Mouse (Mus musculus) gonadal fat pad, adult 2 months (tissue): Measurements from ENCODE around the gene Gm42517. TPM values are rescaled to one million over a fixed set of nuclear protein-coding genes. Genes with fewer than 3 reads are reported as not detected.

Source experiments
- DNase-seq: peaks from one replicate; pipeline ENCODE4 v3.0.0-alpha.2; 2012; ENCODE audit warnings: low read depth
- polyA plus RNA-seq: library from polyadenylated mRNA; depleted of rRNA; stranded (reverse); fragments of >200 nt; gene quantifications from 2 replicates; pipeline ENCODE4 v1.2.3, GENCODE M21; 2012; rRNA removed

Gene Gm42517
- polyA plus RNA-seq, 1 experiment = 4.3 TPM

DNA sequence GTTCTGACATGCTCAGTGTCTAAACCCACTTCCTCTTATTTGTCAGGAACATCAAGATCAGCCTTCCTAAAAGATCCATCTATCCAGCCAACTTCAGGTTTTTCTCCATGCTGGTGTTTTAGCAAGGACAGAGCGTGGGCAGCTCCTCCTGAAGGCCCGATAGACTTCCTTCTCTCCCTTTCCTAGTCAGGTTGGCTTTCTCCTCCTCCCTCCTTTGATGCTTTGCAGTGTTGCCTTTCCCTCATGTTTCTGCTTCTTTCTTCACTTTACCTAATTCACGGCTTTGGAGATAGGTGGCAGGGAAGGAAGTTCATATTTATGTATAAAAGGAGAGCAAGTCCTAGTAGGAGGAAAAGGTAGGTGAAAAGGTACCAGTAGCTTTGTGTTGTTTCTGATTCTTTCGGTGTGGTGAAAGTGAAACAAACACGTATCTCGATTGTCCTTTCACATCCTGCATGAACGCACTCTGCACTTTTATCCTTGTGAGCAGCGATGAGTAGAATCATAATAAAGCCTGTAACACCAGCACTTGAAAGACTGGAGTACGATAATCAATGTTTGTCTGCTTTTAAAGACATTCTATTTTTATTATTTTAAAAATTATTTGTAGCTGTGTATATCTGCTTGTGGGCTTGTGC is 18.1 kb downstream of the Gm42517 start:
- DNase-seq = no peak

DNA sequence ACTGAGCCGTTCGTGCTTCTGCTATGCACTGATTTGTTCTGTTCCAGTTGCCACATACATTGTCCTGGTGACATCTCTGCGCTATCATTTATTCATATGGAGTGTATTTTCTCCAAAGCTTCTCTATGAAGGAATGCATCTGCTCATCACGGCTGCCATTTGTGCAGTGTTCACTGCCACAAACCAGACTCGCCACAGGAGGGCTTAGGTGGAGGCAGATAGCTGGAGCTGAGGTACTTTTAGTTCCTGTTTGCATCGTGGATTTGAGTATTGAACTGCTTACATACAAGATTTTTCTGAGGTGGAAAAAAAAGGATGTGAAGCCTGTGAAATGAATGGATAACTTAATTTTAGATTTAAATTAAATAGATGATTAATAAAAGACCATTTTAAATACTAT is 19.9 kb downstream of the Gm42517 start:
- no peak for DNase-seq

DNA sequence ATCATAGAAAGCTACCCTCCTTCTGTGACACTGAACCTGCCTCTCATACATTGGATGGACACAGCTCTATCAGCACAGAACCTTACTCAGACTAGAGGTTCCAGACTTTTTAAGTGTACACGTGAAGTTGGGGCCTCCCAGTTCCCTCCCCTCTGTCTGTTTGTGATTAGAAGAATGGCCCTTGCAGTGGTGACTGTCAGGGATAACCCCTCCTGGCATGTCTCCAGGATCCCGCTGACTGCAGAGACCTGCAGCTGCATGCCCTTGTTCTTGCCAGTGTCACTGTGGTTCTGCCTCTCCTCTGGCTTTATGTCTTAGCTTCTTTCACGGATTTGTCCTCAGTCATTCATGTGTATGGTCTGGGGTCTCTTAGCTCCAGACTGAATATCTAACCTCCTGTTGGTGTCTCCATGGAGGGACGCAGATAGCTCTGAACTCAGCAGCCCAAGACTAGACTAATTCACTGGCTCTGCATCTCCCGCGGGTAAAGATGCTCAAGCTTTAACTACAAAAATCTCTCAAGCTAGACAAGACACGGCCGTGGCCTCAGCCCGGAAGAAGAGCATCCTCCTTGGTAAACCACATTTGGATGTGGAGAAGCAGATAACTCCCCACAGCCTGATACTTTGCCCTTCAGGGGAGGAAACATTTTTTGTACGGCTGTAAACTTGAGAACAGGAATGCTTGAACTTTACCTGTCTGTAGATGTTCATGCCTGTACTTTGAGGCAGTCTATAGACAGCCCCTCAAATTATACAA is 22.2 kb downstream of the Gm42517 start:
- no peak for DNase-seq

DNA sequence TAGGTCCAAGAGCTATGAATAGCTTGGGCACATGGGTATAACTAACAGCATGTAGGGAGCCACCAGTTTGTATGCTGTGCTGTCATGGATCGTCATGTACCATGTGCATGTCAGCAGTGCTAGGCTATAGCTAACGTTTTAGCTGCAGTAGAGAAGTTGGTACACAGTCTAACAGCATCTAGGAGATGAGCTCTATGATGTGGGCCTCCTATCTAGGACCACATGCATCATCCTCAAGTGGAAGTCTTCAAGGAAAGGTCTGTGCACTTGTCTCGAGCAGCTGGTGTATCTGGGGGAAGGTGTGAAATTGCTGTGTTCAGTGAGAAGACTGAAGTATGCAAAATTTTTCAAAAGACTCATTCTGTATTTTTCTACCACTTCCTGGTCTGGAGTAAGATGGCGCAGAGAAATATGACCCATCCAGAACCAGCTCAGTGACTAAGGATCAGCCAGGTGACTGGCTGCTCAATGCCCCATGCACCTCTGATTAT is 24.0 kb downstream of the Gm42517 start:
- no peak for DNase-seq

DNA sequence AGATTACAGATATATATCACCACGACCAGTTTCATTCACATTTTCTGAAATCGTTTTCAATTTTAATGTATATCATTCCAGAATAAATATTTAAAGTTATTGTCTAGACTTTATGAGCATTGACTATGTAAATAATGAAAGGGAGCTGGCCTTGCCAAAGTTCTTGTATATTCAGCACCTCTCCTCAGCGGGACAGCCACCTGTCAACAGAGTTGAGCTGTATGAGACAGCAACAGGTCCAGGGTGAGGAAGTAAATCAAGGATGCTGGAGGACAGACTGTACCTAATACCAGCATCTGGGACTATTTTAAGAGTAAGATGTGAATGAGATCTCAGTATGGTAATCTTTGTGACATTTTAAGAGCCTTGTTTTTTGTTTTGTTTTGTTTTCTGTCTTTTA is 29.7 kb downstream of the Gm42517 start:
- DNase-seq = no peak

DNA sequence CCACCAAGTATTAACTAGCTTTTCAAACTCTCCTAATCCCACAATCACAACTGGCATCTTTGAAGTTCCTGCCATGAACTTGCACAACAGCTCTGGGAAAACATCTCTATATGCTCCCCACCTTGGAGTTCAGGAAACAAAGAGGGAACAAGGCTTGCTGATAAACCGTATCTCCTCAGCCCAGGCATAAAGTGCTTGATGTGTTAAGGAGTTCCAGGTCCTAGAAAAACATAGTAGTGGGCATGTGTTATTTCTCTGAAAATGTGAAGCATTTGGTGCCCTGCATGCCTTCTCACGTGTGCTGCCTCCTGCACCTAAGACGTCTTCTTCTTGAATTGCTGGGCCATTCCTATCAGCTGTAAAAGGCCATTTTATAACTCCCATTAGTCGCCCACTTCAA is 30.3 kb downstream of the Gm42517 start:
- DNase-seq = no peak

DNA sequence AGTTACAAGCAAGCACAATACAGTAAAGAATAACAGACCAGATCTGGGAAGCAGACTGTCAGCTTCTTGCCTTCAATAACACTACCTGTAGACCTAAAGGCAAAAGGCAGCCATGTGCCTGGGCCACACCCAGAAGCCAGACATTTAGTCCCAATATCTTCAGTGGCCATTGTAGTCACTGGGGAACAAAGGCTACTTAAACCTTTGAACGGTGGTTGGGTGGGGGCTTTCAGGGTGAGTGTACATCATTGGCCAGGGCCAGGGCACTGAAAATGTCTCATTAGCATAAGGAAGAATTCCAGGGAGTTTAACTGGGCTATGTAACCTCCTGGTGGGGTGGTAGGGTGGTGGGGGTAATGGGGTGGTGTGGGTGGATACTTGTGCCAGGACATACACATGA is 36.7 kb downstream of the Gm42517 start:
- DNase-seq = no peak

Other genes with a start within 250 kb of the Gm42517 start
- gene Tmed5, start 235.3 kb downstream of the Gm42517 start, polyA plus RNA-seq = 84.7 and 95.3 TPM in 2 replicates
- 0.05 and 0.22 TPM in 2 replicates for gene Ccdc18, start 235.0 kb downstream of the Gm42517 start, polyA plus RNA-seq
- 11.8 and 12.3 TPM in 2 replicates for gene Dr1, start 99.0 kb downstream of the Gm42517 start, polyA plus RNA-seq
- gene Pigg, start 55.3 kb downstream of the Gm42517 start, polyA plus RNA-seq = 14.1 and 14.7 TPM in 2 replicates
- 0.05 TPM in 2 replicates for gene Pde6b, start 20.5 kb upstream of the Gm42517 start, polyA plus RNA-seq
- 45.6 and 59.4 TPM in 2 replicates for gene Atp5k, start 66.5 kb upstream of the Gm42517 start, polyA plus RNA-seq
- 8.4 and 14.0 TPM in 2 replicates for gene Mfsd7a, start 81.0 kb upstream of the Gm42517 start, polyA plus RNA-seq
- 8.3 and 8.7 TPM in 2 replicates for gene Pcgf3, start 93.3 kb upstream of the Gm42517 start, polyA plus RNA-seq
- gene Cplx1, start 182.1 kb upstream of the Gm42517 start, polyA plus RNA-seq = 0.13 and 0.20 TPM in 2 replicates